Mouse (Mus musculus): ENCODE measurements around the gene H2-K1. TPM values are rescaled to one million over a fixed set of nuclear protein-coding genes. Genes with fewer than 3 reads are reported as not detected.

The H2-K1 gene
- polyA plus RNA-seq, 1 experiment from 2014 or later = 139 TPM

GRCm38 (mm10) chr17:34024317-34024821 lies 24.2 kb upstream of the H2-K1 start, which contains the start of gene Ring1:
Gene Ring1 (minus strand): TSS chr17:34024680.
- peaks cover 25% of the 10 kb centered on the region for H3K36me3 ChIP-seq (ENCODE audit: control insufficient read depth, insufficient read depth)
- peak within 1 kb of the TSS; percentile 96 for H3K4me2 ChIP-seq (ENCODE audit: low read depth, low read length)
- peak within 1 kb of the TSS; percentile 82 for H3K9ac ChIP-seq (ENCODE audit: low read depth, low read length)
- peak; percentile 48 for ATAC-seq (ENCODE audit: low read depth)
- peaks cover 5% of the 10 kb centered on the region for H3K9me3 ChIP-seq (replicated peaks; ENCODE audit: control insufficient read depth, low read length)
- H3K27ac ChIP-seq (ENCODE audit: low read length) = peak within 1 kb of the TSS; percentile 81
- peak within 1 kb of the TSS; percentile 89 for H3K4me3 ChIP-seq (ENCODE audit: low read depth, low read length)
- no peaks in the 10 kb centered on the region for H3K27me3 ChIP-seq (ENCODE audit: control insufficient read depth, insufficient read depth, low read depth, low read length)
- peaks cover 41% of the 10 kb centered on the region for H3K4me1 ChIP-seq (ENCODE audit: control insufficient read depth, low read depth, low read length)
- under 1% methylated on average over 48 of the region's 58 CpGs for WGBS (ENCODE audit: insufficient replicate concordance)

DNA sequence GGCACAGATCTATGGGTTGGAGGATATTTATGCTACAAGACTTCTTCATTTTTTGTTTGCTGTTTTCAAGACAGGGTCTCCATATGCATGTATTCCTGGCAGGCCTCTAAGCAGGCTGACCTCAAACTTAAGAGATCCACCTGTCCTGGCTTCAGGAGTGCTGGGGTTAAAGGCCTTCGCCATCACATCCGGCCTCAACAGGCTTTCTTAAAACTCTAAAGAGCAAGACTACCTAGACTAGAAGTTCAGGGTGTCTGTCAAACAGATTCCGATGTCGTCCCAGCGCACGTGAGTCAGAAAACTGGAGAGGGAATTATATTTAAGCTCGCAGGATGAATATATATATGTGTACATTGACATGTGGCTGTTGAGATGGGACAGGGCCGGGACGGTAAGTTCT lies 23.5 kb upstream of the H2-K1 start:
- ATAC-seq (ENCODE audit: low read depth) = no peak
- WGBS (ENCODE audit: insufficient replicate concordance) = 66% methylated on average over 9 of the region's 9 CpGs
- Histone ChIP-seq H3K4me3 (ENCODE audit: low read depth, low read length) (peak overlapping the region; percentile 89), H3K27me3 (ENCODE audit: control insufficient read depth, insufficient read depth, low read depth, low read length) (no peaks in the 10 kb centered on the region), H3K9me3 (replicated peaks; ENCODE audit: control insufficient read depth, low read length) (peaks cover 8% of the 10 kb centered on the region), H3K4me1 (ENCODE audit: control insufficient read depth, low read depth, low read length) (peaks cover 40% of the 10 kb centered on the region), H3K9ac (ENCODE audit: low read depth, low read length) (peak overlapping the region; percentile 82), H3K27ac (ENCODE audit: low read length) (no peak overlapping the region), H3K4me2 (ENCODE audit: low read depth, low read length) (peak overlapping the region; percentile 96), H3K36me3 (ENCODE audit: control insufficient read depth, insufficient read depth) (peaks cover 22% of the 10 kb centered on the region)

DNA sequence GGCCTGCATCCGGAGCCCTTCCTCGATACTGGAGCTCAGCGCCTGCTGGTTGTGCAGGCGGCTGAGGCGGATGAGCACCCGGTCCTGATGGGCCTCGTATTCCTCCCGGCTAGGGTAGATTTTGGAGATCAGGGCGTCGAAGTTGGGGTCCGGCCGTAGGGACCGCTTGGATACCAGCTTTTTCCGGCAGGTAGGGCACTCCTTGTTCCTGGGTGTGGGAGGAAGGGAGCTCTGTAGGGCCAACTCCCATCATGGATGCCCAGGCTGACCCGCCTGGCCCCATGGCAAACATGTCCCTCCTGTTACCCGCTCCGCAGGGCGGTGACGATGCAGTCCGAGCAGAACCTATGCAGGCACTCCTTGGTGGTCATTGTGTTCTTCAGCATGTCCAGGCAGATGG lies 22.8 kb upstream of the H2-K1 start:
- no peaks in the 10 kb centered on the region for H3K27me3 ChIP-seq (ENCODE audit: control insufficient read depth, insufficient read depth, low read depth, low read length)
- H3K4me2 ChIP-seq (ENCODE audit: low read depth, low read length) = no peak overlapping the region
- peaks cover 8% of the 10 kb centered on the region for H3K9me3 ChIP-seq (replicated peaks; ENCODE audit: control insufficient read depth, low read length)
- H3K9ac ChIP-seq (ENCODE audit: low read depth, low read length) = no peak overlapping the region
- no peak for ATAC-seq (ENCODE audit: low read depth)
- 92% methylated on average over 20 of the region's 20 CpGs for WGBS (ENCODE audit: insufficient replicate concordance)
- H3K4me1 ChIP-seq (ENCODE audit: control insufficient read depth, low read depth, low read length) = peaks cover 34% of the 10 kb centered on the region
- H3K36me3 ChIP-seq (ENCODE audit: control insufficient read depth, insufficient read depth) = peaks cover 19% of the 10 kb centered on the region
- no peak overlapping the region for H3K4me3 ChIP-seq (ENCODE audit: low read depth, low read length)
- H3K27ac ChIP-seq (ENCODE audit: low read length) = no peak overlapping the region

GRCm38 (mm10) chr17:34022414-34022783 lies 22.3 kb upstream of the H2-K1 start:
- Histone ChIP-seq H3K9ac (ENCODE audit: low read depth, low read length) (no peak overlapping the region), H3K9me3 (replicated peaks; ENCODE audit: control insufficient read depth, low read length) (peaks cover 8% of the 10 kb centered on the region), H3K27me3 (ENCODE audit: control insufficient read depth, insufficient read depth, low read depth, low read length) (no peaks in the 10 kb centered on the region), H3K4me3 (ENCODE audit: low read depth, low read length) (no peak overlapping the region), H3K4me1 (ENCODE audit: control insufficient read depth, low read depth, low read length) (peaks cover 32% of the 10 kb centered on the region), H3K36me3 (ENCODE audit: control insufficient read depth, insufficient read depth) (peaks cover 19% of the 10 kb centered on the region), H3K27ac (ENCODE audit: low read length) (no peak overlapping the region), H3K4me2 (ENCODE audit: low read depth, low read length) (no peak overlapping the region)
- 86% methylated on average over 14 of the region's 14 CpGs for WGBS (ENCODE audit: insufficient replicate concordance)
- ATAC-seq (ENCODE audit: low read depth) = no peak

DNA sequence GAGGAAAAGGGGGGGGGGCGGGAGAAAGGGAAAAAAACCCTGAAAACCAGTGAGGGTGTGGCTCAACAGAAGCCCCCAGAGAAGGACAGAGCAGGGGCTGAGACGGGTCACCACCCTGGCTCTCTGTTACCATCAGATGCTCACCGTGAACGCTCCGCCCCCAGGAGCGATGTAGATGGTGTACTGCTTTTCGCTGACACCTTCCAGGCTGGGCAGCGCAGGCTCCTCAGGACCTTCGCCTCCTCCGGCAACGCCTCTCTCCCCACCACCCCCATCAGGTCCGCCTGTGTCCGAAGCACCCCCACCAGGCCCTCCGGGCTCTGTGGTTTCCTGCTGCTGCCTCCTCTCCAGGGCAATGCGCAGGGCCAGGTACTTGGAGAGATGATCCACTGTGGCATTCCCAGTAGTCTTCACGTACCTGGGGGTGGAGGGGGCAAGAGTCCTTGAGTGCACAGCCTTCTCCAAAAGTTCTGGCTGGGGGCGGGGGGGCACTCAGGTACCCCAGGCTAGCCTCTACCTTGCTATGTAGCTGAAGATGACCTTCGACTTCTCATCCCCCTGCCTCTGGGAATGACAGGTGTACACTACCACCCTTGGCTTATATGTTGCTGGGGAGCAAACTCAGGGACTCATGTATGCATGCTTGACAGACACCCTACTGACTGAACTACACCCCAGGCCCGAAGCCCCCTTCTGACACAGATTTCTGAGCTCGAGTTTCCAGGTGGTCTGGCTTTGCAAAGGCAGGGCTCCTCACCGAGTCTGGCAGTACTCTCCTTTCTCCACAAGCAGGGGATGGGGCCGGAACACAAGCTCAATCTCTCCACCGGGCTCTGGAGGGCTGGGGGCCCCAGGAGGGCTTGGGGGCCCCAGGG lies 21.6 kb upstream of the H2-K1 start:
- Histone ChIP-seq H3K36me3 (ENCODE audit: control insufficient read depth, insufficient read depth) (peaks cover 19% of the 10 kb centered on the region), H3K4me2 (ENCODE audit: low read depth, low read length) (no peak overlapping the region), H3K9ac (ENCODE audit: low read depth, low read length) (no peak overlapping the region), H3K4me3 (ENCODE audit: low read depth, low read length) (no peak overlapping the region), H3K4me1 (ENCODE audit: control insufficient read depth, low read depth, low read length) (peaks cover 26% of the 10 kb centered on the region), H3K9me3 (replicated peaks; ENCODE audit: control insufficient read depth, low read length) (peaks cover 8% of the 10 kb centered on the region), H3K27ac (ENCODE audit: low read length) (no peak overlapping the region), H3K27me3 (ENCODE audit: control insufficient read depth, insufficient read depth, low read depth, low read length) (no peaks in the 10 kb centered on the region)
- ATAC-seq (ENCODE audit: low read depth) = no peak
- WGBS (ENCODE audit: insufficient replicate concordance) = 80% methylated on average over 22 of the region's 23 CpGs

GRCm38 (mm10) chr17:34013436-34013835 lies 13.3 kb upstream of the H2-K1 start:
- H3K4me1 ChIP-seq (ENCODE audit: control insufficient read depth, low read depth, low read length) = no peaks in the 10 kb centered on the region
- no peak for ATAC-seq (ENCODE audit: low read depth)
- no peaks in the 10 kb centered on the region for H3K9me3 ChIP-seq (replicated peaks; ENCODE audit: control insufficient read depth, low read length)
- no peaks in the 10 kb centered on the region for H3K36me3 ChIP-seq (ENCODE audit: control insufficient read depth, insufficient read depth)
- H3K27me3 ChIP-seq (ENCODE audit: control insufficient read depth, insufficient read depth, low read depth, low read length) = no peaks in the 10 kb centered on the region
- H3K4me3 ChIP-seq (ENCODE audit: low read depth, low read length) = no peak overlapping the region
- H3K27ac ChIP-seq (ENCODE audit: low read length) = no peak overlapping the region
- H3K9ac ChIP-seq (ENCODE audit: low read depth, low read length) = no peak overlapping the region
- 73% methylated on average over 8 of the region's 8 CpGs for WGBS (ENCODE audit: insufficient replicate concordance)
- H3K4me2 ChIP-seq (ENCODE audit: low read depth, low read length) = no peak overlapping the region

- Histone ChIP-seq H3K9me3 (replicated peaks; ENCODE audit: control insufficient read depth, low read length) (no peaks in the 10 kb centered on the region), H3K27me3 (ENCODE audit: control insufficient read depth, insufficient read depth, low read depth, low read length) (no peaks in the 10 kb centered on the region), H3K9ac (ENCODE audit: low read depth, low read length) (no peak overlapping the region), H3K36me3 (ENCODE audit: control insufficient read depth, insufficient read depth) (no peaks in the 10 kb centered on the region), H3K4me1 (ENCODE audit: control insufficient read depth, low read depth, low read length) (no peaks in the 10 kb centered on the region), H3K4me3 (ENCODE audit: low read depth, low read length) (no peak overlapping the region), H3K4me2 (ENCODE audit: low read depth, low read length) (no peak overlapping the region), H3K27ac (ENCODE audit: low read length) (no peak overlapping the region)
- 50% methylated on average over 5 of the region's 5 CpGs for WGBS (ENCODE audit: insufficient replicate concordance)
- no peak for ATAC-seq (ENCODE audit: low read depth)
These were observed 10.0 kb upstream of the H2-K1 start for GRCm38 (mm10) chr17:34010156-34010555.

DNA sequence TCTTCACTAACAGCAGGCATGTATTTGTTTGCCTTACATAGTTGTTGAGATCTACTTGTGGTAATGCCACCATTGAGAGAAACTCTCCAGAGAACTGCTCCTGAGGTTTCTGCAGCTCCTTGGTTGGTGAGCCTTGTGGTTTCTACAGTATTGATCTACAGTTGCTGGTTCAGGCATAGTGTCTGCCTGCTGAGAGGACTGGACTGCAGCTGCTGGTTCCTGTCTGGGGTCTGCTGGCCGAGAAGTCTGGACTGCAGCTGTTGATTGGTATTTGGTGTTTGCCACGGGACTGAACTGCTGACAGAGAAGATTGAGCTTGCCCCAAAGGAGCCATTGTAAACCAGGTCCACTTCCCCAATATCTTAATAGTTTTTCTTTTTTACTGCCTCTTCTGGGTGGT lies 6.4 kb upstream of the H2-K1 start:
- H3K4me3 ChIP-seq (ENCODE audit: low read depth, low read length) = no peak overlapping the region
- 28% methylated on average over 2 of the region's 2 CpGs for WGBS (ENCODE audit: insufficient replicate concordance)
- no peak overlapping the region for H3K9ac ChIP-seq (ENCODE audit: low read depth, low read length)
- H3K9me3 ChIP-seq (replicated peaks; ENCODE audit: control insufficient read depth, low read length) = no peaks in the 10 kb centered on the region
- no peak overlapping the region for H3K27ac ChIP-seq (ENCODE audit: low read length)
- ATAC-seq (ENCODE audit: low read depth) = no peak
- H3K27me3 ChIP-seq (ENCODE audit: control insufficient read depth, insufficient read depth, low read depth, low read length) = no peaks in the 10 kb centered on the region
- no peak overlapping the region for H3K4me2 ChIP-seq (ENCODE audit: low read depth, low read length)
- H3K36me3 ChIP-seq (ENCODE audit: control insufficient read depth, insufficient read depth) = no peaks in the 10 kb centered on the region
- H3K4me1 ChIP-seq (ENCODE audit: control insufficient read depth, low read depth, low read length) = no peaks in the 10 kb centered on the region; the same call in 1 of the 2 replicates

- Histone ChIP-seq H3K9me3 (replicated peaks; ENCODE audit: control insufficient read depth, low read length) (no peaks in the 10 kb centered on the region), H3K27ac (ENCODE audit: low read length) (no peak overlapping the region), H3K27me3 (ENCODE audit: control insufficient read depth, insufficient read depth, low read depth, low read length) (peaks cover 11% of the 10 kb centered on the region), H3K4me1 (ENCODE audit: control insufficient read depth, low read depth, low read length) (peaks cover 4% of the 10 kb centered on the region), H3K4me2 (ENCODE audit: low read depth, low read length) (no peak overlapping the region), H3K9ac (ENCODE audit: low read depth, low read length) (no peak overlapping the region), H3K36me3 (ENCODE audit: control insufficient read depth, insufficient read depth) (no peaks in the 10 kb centered on the region), H3K4me3 (ENCODE audit: low read depth, low read length) (no peak overlapping the region)
- 3% methylated on average over 5 of the region's 5 CpGs for WGBS (ENCODE audit: insufficient replicate concordance)
- ATAC-seq (ENCODE audit: low read depth) = no peak
These were observed 3.3 kb upstream of the H2-K1 start for GRCm38 (mm10) chr17:34003426-34003825.

Data from liver, embryonic 16.5 days (tissue).